Mouse (Mus musculus) neural tube, embryonic 12.5 days (tissue): ENCODE data around the gene Sppl2b. TPM values are rescaled to one million over a fixed set of nuclear protein-coding genes. Genes with fewer than 3 reads are reported as not detected.

Experiments
- ATAC-seq: fragments of 200-750 bp; cut with Nextera tagmentation; 2 replicates; pipeline ENCODE4 v1.8.0; 2017; ENCODE audit warnings: low read depth, mild to moderate bottlenecking, moderate TSS enrichment, moderate library complexity; ENCODE audit not compliant: low FRiP score
- H3K27ac ChIP-seq: fragments of 300-500 bp; sonication (generic); 2 replicates; pipeline ENCODE4 v1.5.1; 2016
- H3K27me3 ChIP-seq: fragments of 300-500 bp; sonication (generic); replicated peaks from 2 replicates; pipeline ENCODE4 v1.6.1; 2016; ENCODE audit warnings: mild to moderate bottlenecking
- H3K36me3 ChIP-seq: fragments of 300-500 bp; sonication (generic); 2 replicates; pipeline ENCODE4 v1.6.1; 2016; ENCODE audit warnings: mild to moderate bottlenecking
- H3K4me1 ChIP-seq: fragments of 300-500 bp; sonication (generic); 2 replicates; pipeline ENCODE4 v1.6.1; 2016
- H3K4me2 ChIP-seq: fragments of 300-500 bp; sonication (generic); replicated peaks from 2 replicates; pipeline ENCODE4 v1.6.1; 2016; ENCODE audit warnings: mild to moderate bottlenecking
- H3K4me3 ChIP-seq: fragments of 300-500 bp; sonication (generic); 2 replicates; pipeline ENCODE4 v1.5.1; 2016
- H3K9ac ChIP-seq: fragments of 300-500 bp; sonication (generic); 2 replicates; pipeline ENCODE4 v1.6.1; 2016; ENCODE audit warnings: mild to moderate bottlenecking
- H3K9me3 ChIP-seq: fragments of 300-500 bp; sonication (generic); 2 replicates; pipeline ENCODE4 v1.6.1; 2016; ENCODE audit warnings: mild to moderate bottlenecking
- WGBS: fragments of 180-500 bp; shearing (Covaris S2); methylation state at CpG from one replicate; pipeline ENCODE4 v1.1.7; 2016; 5-methylcytosine and 5-hydroxymethylcytosine counted together
- polyA plus RNA-seq: library from polyadenylated mRNA; unstranded; fragments of >200 nt; fragmentation: Nextera tagmentation; extraction: Ambion mirVana; gene quantifications from 2 replicates; pipeline ENCODE4 v1.2.1, GENCODE M21; 2016

The Sppl2b gene
- 51.2 and 51.3 TPM in 2 replicates for polyA plus RNA-seq

DNA sequence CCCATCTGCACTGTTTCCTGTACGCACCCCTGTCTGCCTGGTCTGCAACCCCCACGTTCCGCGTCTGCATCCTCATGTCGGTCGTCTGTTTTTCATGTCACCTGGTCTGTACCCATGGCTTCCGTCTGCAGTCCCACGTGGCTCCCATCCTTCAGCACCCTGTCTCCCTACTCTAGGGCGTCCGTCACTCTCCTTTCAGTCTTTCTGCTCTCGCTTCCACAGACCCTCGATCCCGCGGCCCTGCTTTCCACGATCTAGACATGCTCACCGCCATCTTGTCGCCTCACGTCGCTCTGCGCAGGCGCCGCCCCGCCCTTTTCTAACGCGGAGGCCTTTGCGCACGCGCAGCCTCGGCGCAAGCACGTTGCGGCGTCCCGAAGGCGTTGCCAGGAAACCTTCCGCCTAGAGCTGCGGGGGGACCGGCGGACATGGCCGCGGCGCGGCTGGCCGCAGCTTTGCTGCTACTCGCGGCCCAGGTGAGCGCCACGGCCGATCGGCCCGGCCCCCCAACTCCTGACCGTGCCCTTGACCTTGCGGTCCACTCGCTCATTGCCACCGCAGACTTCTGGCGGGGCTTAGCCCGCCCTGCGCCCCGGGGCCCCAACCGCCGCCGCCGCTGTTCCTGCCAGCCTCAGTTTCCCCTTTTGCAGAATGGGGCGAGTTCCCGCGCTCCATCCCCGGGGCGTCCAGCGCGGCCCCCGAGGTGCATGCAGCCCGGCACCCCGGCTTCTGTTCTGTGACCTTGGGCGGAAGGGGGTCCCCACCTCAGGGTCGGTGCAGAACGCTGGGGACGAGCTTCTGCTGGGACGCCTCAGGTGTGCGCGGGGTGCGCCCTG is at the start of gene Sppl2b, which contains the start of gene Lsm7:
Gene Sppl2b (plus strand): TSS at position 363 of the 836 bp plus-strand sequence.
Gene Lsm7 (minus strand): TSS at position 297 of the 836 bp plus-strand sequence.
- ATAC-seq, result peak; percentile 78
- peaks cover 41% of the 10 kb centered on the region for H3K4me1 ChIP-seq
- no peaks in the 10 kb centered on the region for H3K9me3 ChIP-seq
- H3K27me3 ChIP-seq, result no peaks in the 10 kb centered on the region
- peaks cover 27% of the 10 kb centered on the region for H3K36me3 ChIP-seq
- H3K9ac ChIP-seq, result peak within 1 kb of the TSS; percentile 89
- 1% methylated on average over 81 of the region's 81 CpGs for WGBS
- H3K27ac ChIP-seq, result no peak within 1 kb of the TSS
- H3K4me2 ChIP-seq, result peak within 1 kb of the TSS; percentile 100
- H3K4me3 ChIP-seq, result peak within 1 kb of the TSS; percentile 95

DNA sequence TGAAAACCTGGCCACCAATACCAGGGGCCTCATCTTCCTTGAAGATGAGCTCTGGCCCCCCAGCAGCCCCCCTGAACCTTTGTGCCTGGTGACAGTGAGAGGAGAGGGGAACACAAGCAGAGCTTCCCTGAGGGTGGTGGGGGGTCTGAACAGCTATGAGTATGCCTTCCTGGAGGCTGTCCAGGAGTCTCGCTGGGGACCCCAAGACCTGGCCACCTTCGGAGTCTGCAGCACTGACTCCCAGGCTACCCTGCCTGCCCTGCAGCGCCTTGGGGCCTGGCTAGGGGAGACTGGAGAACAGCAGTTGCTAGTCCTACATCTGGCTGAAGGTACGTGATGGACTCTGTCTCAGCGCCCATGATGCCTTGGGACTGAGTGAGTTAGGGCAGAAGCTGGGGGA is 49.8 kb upstream of the Sppl2b start:
- Histone ChIP-seq H3K9me3 (no peaks in the 10 kb centered on the region), H3K27me3 (peaks cover 35% of the 10 kb centered on the region), H3K4me3 (no peak overlapping the region), H3K4me1 (peaks cover 47% of the 10 kb centered on the region), H3K27ac (no peak overlapping the region), H3K36me3 (peaks cover 50% of the 10 kb centered on the region), H3K9ac (no peak overlapping the region), H3K4me2 (no peak overlapping the region)
- no peak for ATAC-seq
- WGBS, result 70% methylated on average over 5 of the region's 5 CpGs

DNA sequence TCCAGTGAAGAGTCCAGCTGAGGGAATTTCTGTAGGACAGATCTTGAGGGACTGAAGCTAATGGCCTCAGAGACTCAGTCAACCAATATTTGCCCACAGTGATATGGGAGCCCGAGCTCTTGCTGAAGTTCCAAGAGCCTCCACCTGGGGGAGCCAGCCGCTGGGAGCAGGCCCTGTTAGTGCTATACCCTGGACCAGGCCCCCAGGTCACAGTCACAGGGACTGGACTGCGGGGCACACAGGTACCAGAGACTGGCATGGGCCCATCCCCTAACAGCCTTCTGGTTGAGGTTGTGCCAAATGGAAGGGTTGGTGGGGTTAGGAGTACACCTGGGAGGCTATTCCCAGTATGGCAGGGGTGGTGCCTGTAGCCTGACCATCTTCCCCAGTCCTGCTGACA is 49.1 kb upstream of the Sppl2b start:
- H3K9me3 ChIP-seq, result no peaks in the 10 kb centered on the region
- ATAC-seq, result no peak
- peaks cover 43% of the 10 kb centered on the region for H3K4me1 ChIP-seq
- H3K4me2 ChIP-seq, result peak overlapping the region; percentile 99; the same call in 1 of the 2 replicates
- no peak overlapping the region for H3K27ac ChIP-seq
- 13% methylated on average over 3 of the region's 3 CpGs for WGBS
- peaks cover 46% of the 10 kb centered on the region for H3K36me3 ChIP-seq
- peaks cover 39% of the 10 kb centered on the region for H3K27me3 ChIP-seq
- no peak overlapping the region for H3K9ac ChIP-seq
- no peak overlapping the region for H3K4me3 ChIP-seq

DNA sequence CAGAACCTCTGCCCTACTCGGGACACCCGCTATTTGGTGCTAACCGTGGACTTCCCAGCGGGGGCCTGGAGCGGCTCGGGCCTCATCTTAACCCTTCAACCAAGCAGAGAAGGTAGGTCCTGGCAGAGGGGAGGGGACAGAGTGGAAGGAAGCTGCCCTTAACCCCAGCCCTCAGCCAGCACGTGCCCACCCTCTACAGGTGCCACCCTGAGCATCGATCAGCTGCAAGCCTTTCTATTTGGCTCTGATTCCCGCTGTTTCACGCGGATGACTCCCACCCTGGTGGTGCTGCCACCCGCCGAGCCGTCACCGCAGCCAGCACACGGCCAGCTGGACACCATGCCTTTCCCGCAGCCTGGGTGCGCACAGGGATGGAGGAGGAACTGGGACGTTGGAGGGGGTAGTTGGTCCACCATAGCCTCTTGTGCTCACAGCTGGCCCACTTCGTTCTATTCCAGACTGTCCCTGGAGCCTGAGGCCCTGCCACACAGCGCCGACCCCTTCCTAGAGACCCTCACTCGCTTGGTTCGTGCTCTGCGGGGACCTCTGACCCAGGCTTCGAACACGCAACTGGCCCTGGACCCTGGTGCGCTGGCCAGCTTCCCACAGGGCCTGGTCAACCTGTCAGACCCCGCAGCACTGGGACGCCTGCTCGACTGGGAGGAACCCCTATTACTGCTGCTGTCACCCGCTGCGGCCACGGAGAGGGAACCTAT is 48.6 kb upstream of the Sppl2b start:
- Histone ChIP-seq H3K9ac (peak overlapping the region; percentile 71), H3K4me3 (peak overlapping the region; percentile 48), H3K36me3 (peaks cover 40% of the 10 kb centered on the region), H3K27ac (peak overlapping the region; percentile 75; the same call in 1 of the 2 replicates), H3K4me1 (peaks cover 41% of the 10 kb centered on the region), H3K4me2 (peak overlapping the region; percentile 99), H3K27me3 (peaks cover 39% of the 10 kb centered on the region), H3K9me3 (no peaks in the 10 kb centered on the region)
- ATAC-seq, result no peak
- 40% methylated on average over 34 of the region's 34 CpGs for WGBS

DNA sequence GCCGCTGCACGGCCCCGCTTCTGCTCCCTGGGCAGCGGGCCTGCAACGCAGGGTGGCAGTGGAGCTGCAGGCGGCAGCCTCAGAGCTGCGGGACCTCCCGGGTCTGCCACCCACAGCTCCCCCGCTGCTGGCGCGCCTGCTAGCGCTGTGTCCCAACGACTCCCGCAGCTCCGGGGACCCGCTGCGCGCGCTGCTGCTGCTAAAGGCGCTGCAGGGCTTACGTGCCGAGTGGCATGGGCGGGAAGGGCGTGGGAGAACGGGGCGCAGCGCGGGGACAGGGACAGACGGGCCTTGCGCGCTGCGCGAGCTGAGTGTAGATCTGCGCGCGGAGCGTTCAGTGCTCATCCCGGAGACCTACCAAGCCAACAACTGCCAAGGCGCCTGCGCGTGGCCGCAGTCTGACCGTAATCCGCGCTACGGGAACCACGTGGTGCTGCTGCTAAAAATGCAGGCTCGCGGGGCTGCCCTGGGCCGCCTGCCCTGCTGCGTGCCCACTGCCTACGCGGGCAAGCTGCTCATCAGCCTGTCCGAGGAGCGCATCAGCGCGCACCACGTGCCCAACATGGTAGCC is 47.9 kb upstream of the Sppl2b start:
- H3K36me3 ChIP-seq, result peaks cover 34% of the 10 kb centered on the region
- peak; percentile 76 for ATAC-seq
- peak overlapping the region; percentile 71 for H3K9ac ChIP-seq
- peaks cover 39% of the 10 kb centered on the region for H3K27me3 ChIP-seq
- no peaks in the 10 kb centered on the region for H3K9me3 ChIP-seq
- H3K4me2 ChIP-seq, result peak overlapping the region; percentile 99
- peak overlapping the region; percentile 75; the same call in 1 of the 2 replicates for H3K27ac ChIP-seq
- under 1% methylated on average over 58 of the region's 58 CpGs for WGBS
- H3K4me3 ChIP-seq, result peak overlapping the region; percentile 48
- peaks cover 41% of the 10 kb centered on the region for H3K4me1 ChIP-seq

DNA sequence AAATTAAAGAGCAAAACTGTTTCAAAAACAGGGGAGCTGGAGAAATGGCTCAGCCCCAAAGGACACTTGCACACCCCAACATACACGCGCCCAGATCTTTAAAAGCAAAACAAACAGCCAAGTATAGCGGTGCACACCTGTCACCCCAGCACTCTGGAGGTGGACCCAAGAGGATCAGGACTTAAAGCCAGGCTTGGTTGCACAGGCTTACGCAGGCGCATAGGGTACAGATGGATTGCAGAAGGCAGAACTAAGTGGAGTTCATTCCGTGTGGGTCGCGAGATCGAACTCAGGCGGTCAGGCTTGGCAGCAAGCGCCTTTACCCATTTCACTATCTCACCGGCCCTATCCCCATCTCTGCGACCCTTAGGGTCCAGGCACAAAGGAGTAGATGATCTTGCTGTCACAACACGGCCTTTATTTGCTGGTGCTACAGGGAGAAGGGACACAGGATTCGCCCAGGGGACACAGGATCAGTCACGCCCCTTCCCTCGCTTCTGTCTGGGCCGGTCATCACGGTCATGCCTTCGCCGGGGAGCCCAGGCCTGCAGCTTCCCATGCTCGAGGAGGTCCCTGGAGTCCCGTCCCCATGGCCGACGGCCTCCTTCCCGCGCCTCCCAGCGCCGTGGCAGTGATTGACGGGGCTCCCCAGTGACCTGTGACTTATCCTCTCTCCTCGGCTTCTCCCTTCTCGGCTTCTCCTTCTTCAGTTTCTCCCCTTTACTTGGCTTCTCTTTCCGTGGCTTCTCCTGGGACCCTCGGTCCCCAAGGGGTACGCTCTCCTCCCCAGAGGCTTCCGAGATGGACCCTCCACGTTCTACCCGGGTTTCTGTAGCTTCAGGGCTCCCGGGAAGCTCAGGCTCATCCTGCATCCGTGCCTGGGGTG is 46.7 kb upstream of the Sppl2b start:
- WGBS, result 17% methylated on average over 40 of the region's 40 CpGs
- Histone ChIP-seq H3K27me3 (peaks cover 39% of the 10 kb centered on the region), H3K4me1 (peaks cover 41% of the 10 kb centered on the region), H3K4me2 (peak overlapping the region; percentile 99), H3K9me3 (no peaks in the 10 kb centered on the region), H3K36me3 (peaks cover 22% of the 10 kb centered on the region), H3K4me3 (peak overlapping the region; percentile 15; the same call in 1 of the 2 replicates), H3K27ac (no peak overlapping the region), H3K9ac (peak overlapping the region; percentile 33; the same call in 1 of the 2 replicates)
- no peak for ATAC-seq

DNA sequence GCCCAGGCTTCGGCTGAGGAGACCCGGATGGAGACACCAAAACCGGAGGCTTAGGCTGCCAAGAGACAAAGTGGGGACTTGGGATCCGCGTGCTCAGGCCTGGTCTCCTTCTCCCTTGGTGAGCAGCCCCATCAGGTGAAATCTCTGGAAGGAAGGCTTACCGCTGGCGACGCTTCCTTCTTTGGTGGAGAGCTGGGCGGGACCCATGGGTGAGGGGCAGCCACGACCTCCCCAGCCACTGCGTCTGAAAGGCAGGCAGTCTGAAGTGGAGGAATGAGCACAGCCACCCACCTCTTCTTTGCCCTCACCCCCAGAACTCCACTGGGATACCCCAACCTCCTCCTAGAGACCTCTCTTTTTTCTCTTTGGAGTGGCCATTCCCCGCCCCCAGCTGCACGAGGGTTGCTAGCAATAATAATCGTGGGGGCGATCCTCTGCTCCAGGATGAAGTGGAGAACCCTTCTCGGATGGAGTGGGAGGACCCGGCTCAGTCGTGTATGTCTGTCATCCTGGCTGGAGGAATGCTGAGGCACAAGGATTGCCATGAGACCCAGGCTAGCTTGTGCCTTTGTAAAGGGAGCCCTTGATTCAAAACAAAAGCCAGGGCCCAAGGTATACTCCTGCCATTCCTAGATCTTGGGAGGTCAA is 46.0 kb upstream of the Sppl2b start:
- 0 out of 2 replicates have a peak overlapping the region, but pooled peaks have one; percentile 33 for H3K9ac ChIP-seq
- WGBS, result 7% methylated on average over 18 of the region's 18 CpGs
- peak overlapping the region; percentile 99 for H3K4me2 ChIP-seq
- H3K27me3 ChIP-seq, result peaks cover 39% of the 10 kb centered on the region
- ATAC-seq, result no peak
- H3K4me3 ChIP-seq, result peak overlapping the region; percentile 15; the same call in 1 of the 2 replicates
- no peak overlapping the region for H3K27ac ChIP-seq
- H3K36me3 ChIP-seq, result peaks cover 14% of the 10 kb centered on the region
- peaks cover 41% of the 10 kb centered on the region for H3K4me1 ChIP-seq
- no peaks in the 10 kb centered on the region for H3K9me3 ChIP-seq

DNA sequence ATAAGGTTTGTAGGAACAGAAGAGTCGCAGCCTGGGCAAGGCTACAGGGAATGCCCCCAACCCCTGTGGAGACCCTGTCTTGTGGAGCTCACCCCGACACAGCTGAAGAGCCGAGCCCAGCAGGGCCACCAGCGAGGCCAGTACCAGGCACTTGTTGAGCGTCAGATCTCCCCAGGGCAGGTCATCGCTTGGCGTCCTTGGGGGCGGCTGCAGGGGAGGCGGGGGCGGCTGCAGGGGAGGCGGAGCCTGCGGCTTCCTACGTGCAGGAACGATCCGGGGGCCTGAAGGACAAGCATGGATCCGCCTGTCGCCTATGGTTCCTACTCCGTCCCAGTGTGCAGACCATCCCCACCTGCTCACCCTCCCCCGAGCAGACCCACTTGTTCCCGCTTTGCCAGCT is 45.0 kb upstream of the Sppl2b start:
- no peak for ATAC-seq
- WGBS, result 3% methylated on average over 20 of the region's 20 CpGs
- Histone ChIP-seq H3K36me3 (peaks cover 4% of the 10 kb centered on the region), H3K27ac (no peak overlapping the region), H3K4me2 (peak overlapping the region; percentile 33; the same call in 1 of the 2 replicates), H3K4me1 (peaks cover 41% of the 10 kb centered on the region), H3K9ac (no peak overlapping the region), H3K9me3 (no peaks in the 10 kb centered on the region), H3K27me3 (peaks cover 36% of the 10 kb centered on the region), H3K4me3 (0 out of 2 replicates have a peak overlapping the region, but pooled peaks have one; percentile 5)

DNA sequence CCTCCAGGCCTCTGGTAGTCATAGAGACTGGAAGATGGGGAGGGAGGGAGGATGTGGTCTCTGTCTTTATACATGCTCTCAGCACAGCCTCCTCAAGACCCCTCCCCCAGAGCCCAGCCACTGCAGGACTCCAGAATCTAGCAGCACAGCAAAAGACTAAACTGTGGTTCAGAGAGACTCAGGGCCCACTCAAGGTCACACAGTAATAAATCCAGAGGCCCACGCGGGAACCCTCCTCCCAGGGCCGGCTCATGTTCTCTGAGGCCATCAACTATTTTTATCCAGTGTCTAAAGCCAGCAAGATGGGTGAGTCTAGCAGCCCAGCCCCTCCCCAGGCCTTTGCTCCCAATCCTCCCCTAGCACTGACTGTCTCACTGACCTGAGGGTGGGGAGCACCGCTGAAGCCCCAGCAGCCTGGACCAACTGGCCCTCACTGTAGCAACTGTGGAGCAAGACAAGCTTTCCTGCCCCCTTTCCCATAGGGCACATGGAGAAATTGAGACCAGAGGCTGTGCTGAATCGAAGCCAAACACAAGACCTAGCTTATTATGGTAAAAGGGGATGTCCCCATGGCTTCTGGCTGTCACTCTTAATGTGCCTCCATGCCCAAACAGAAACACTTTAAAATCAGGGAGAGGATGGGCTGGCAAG is 42.6 kb upstream of the Sppl2b start:
- no peak overlapping the region for H3K27ac ChIP-seq
- ATAC-seq, result no peak
- no peak overlapping the region for H3K4me3 ChIP-seq
- 66% methylated on average over 5 of the region's 5 CpGs for WGBS
- no peak overlapping the region for H3K9ac ChIP-seq
- peaks cover 24% of the 10 kb centered on the region for H3K27me3 ChIP-seq
- no peaks in the 10 kb centered on the region for H3K9me3 ChIP-seq
- peaks cover 24% of the 10 kb centered on the region for H3K4me1 ChIP-seq
- no peaks in the 10 kb centered on the region for H3K36me3 ChIP-seq
- H3K4me2 ChIP-seq, result no peak overlapping the region

DNA sequence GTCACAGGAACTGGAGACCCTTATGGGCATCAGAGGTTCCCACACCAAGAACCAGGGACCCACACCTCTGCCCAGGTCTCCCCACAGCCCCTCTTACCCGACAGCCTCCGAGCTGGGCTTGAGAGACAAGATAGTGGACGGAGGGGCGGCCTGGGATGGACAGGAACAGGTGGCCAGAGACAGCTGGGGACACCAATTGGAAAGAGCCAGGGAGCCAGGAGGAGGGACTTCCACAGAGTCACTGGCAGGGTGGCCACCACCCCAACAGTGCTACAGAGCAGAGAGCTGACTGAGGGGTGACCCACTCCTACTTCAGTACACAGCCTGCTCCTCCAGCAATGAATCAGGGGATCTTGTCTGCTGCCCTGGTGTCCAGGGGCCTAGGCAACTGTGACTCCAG is 41.7 kb upstream of the Sppl2b start, which contains the start of gene Jsrp1:
Gene Jsrp1 (minus strand): TSS at position 133 of the 400 bp plus-strand sequence.
- Histone ChIP-seq H3K4me2 (no peak within 1 kb of the TSS), H3K27ac (no peak within 1 kb of the TSS), H3K9ac (no peak within 1 kb of the TSS), H3K36me3 (no peaks in the 10 kb centered on the region), H3K9me3 (no peaks in the 10 kb centered on the region), H3K4me1 (peaks cover 15% of the 10 kb centered on the region), H3K27me3 (peaks cover 20% of the 10 kb centered on the region), H3K4me3 (no peak within 1 kb of the TSS)
- 72% methylated on average over 4 of the region's 4 CpGs for WGBS
- ATAC-seq, result no peak
